8 mouse cellular contexts compared by ENCODE assay signal in the genomic region with DNA sequence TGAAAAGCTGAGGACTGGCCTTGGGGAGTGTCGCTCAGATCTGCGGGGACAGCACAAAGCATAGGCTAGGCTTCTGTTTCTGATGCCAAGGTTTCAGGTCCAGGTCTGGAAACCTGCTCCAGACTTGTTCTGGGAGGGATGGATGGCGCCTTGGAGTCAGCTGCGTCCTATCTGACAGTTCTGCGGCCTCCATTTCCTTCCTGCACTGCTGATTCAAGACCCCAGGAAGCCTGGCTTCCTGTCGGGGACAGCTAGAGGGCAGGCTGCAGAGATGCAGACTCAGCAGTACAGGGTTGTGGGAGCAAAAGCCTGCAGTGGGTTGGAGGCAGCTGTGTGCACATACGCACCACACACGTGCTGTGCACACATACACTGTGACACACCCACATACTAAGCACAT. TPM values are rescaled to one million over a fixed set of nuclear protein-coding genes. Genes with fewer than 3 reads are reported as not detected.
DNase-seq lines count a peak whose midpoint lies in the region; ATAC-seq lines count a peak whose summit lies in the region.

No protein-coding gene starts in this region.

- H3K9ac ChIP-seq in liver, embryonic 12.5 days = no peak overlapping the region

- 14% methylated on average over 8 of the region's 8 CpGs for WGBS in liver, embryonic 12.5 days (ENCODE audit: insufficient replicate concordance)

- no peaks in the 10 kb centered on the region for H3K36me3 ChIP-seq in liver, embryonic 12.5 days

- H3K4me3 ChIP-seq in liver, embryonic 12.5 days = no peak overlapping the region

- 0 out of 2 replicates have a peak, but pooled peaks have one; percentile 42 for ATAC-seq in liver, embryonic 12.5 days

- 0 out of 2 replicates have a peak overlapping the region, but pooled peaks have one; percentile 4 for H3K4me2 ChIP-seq in liver, embryonic 12.5 days

- H3K27me3 ChIP-seq in liver, embryonic 12.5 days (replicated peaks) = no peaks in the 10 kb centered on the region

- intact Hi-C loops in gastrocnemius, postnatal 14 days (cut with DNase I; ENCODE audit: low total_unique reads) = no loop called here
- intact Hi-C loops in heart, postnatal 14 days (cut with DNase I) = no loop called here

- H3K27ac ChIP-seq in liver, embryonic 12.5 days = 0 out of 2 replicates have a peak overlapping the region, but pooled peaks have one; percentile 40

- H3K9me3 ChIP-seq in liver, embryonic 12.5 days (replicated peaks) = no peaks in the 10 kb centered on the region

- peak; percentile 14 for DNase-seq in gastrocnemius, postnatal 14 days
- no peak for DNase-seq in gastrocnemius, adult 8-10 months (ENCODE audit: low spot score in 2 of 2)
- DNase-seq in adrenal gland, postnatal 14 days = peak; percentile 59
- peak; percentile 33 to 45 for DNase-seq in heart, postnatal 14 days
- DNase-seq in thymus, postnatal 14 days = peak; percentile 84
- no peak for DNase-seq in retina, postnatal 1 day
- DNase-seq in adipocyte (ENCODE audit: low spot score) = no peak

- H3K4me1 ChIP-seq in liver, embryonic 12.5 days = peaks cover 26% of the 10 kb centered on the region

RNA-seq across cellular contexts. Expression of a gene that starts 18.4 kb away (rescaled TPM):
- 10 to 100 TPM; 14.0 to 17.3 TPM for total RNA-seq in gastrocnemius, postnatal 14 days (2021)
- total RNA-seq in gastrocnemius, adult 8-10 months (2022) = 10 to 100 TPM; 17.3 to 21.4 (median 17.9) TPM
- 30.1 and 30.3 TPM in 2 replicates for total RNA-seq in adrenal gland, postnatal 14 days (2021)
- 10 to 100 TPM; 28.6 to 29.6 TPM for total RNA-seq in heart, postnatal 14 days (2021)
- 10.6 and 12.3 TPM in 2 replicates for polyA plus RNA-seq in liver, embryonic 12.5 days (2016; fragmentation: Nextera tagmentation; extraction: Ambion mirVana)

RNA-seq across cellular contexts. Expression of a gene that starts 50.0 kb away (rescaled TPM):
- 100 to 1,000 TPM; 105 to 106 TPM for total RNA-seq in gastrocnemius, postnatal 14 days (2021)
- total RNA-seq in gastrocnemius, adult 8-10 months (2022) = 100 to 1,000 TPM in 2 of 4 experiments, 10 to 100 TPM in 2; 90.0 to 108 (median 97.1) TPM
- 87.1 and 95.0 TPM in 2 replicates for total RNA-seq in adrenal gland, postnatal 14 days (2021)
- total RNA-seq in heart, postnatal 14 days (2021) = 10 to 100 TPM; 81.7 to 84.0 TPM
- 159 and 164 TPM in 2 replicates for polyA plus RNA-seq in liver, embryonic 12.5 days (2016; fragmentation: Nextera tagmentation; extraction: Ambion mirVana)

RNA-seq across cellular contexts. Expression of a gene that starts 58.8 kb away (rescaled TPM):
- total RNA-seq in gastrocnemius, postnatal 14 days (2021) = 10 to 100 TPM; 57.4 to 66.8 TPM
- total RNA-seq in gastrocnemius, adult 8-10 months (2022) = 10 to 100 TPM; 54.3 to 72.7 (median 61.5) TPM
- 25.8 and 34.1 TPM in 2 replicates for total RNA-seq in adrenal gland, postnatal 14 days (2021)
- total RNA-seq in heart, postnatal 14 days (2021) = 10 to 100 TPM; 67.9 to 68.4 TPM
- 9.7 and 9.9 TPM in 2 replicates for polyA plus RNA-seq in liver, embryonic 12.5 days (2016; fragmentation: Nextera tagmentation; extraction: Ambion mirVana)

Comparison
In these comparisons a context has a peak if more than half of its experiments do, and no peak if none do; other contexts are left out.
1. DNase-seq: peak in gastrocnemius, postnatal 14 days (single experiment), adrenal gland, postnatal 14 days (single experiment), heart, postnatal 14 days (2 of 2) and thymus, postnatal 14 days (single experiment); none in gastrocnemius, adult 8-10 months (0 of 2), retina, postnatal 1 day (single experiment) and adipocyte (single experiment).